Mouse (Mus musculus): ENCODE results near the gene Col4a6.

The Col4a6 gene

GRCm38 (mm10) chrX:141265986-141266385 is 207.9 kb downstream of the Col4a6 start:
- DNase-seq (ENCODE audit: low spot score in 2 of 2): no peak

GRCm38 (mm10) chrX:141249636-141250035 is 224.2 kb downstream of the Col4a6 start:
- DNase-seq (ENCODE audit: low spot score in 2 of 2): no peak

GRCm38 (mm10) chrX:141236564-141237333 is 237.1 kb downstream of the Col4a6 start:
- DNase-seq (ENCODE audit: low spot score in 2 of 2): peak in 1 of 2 experiments; percentile 20

GRCm38 (mm10) chrX:141228169-141228568 is 245.7 kb downstream of the Col4a6 start:
- DNase-seq (ENCODE audit: low spot score in 2 of 2): no peak

GRCm38 (mm10) chrX:141212802-141213201 is 261.1 kb downstream of the Col4a6 start:
- peak; percentile 33 to 58 for DNase-seq (ENCODE audit: low spot score in 2 of 2)

GRCm38 (mm10) chrX:141198993-141199392 is 274.9 kb downstream of the Col4a6 start:
- DNase-seq (ENCODE audit: low spot score in 2 of 2): no peak

- no peak for DNase-seq (ENCODE audit: low spot score in 2 of 2)
These were observed 278.8 kb downstream of the Col4a6 start for GRCm38 (mm10) chrX:141195036-141195435.

- DNase-seq (ENCODE audit: low spot score in 2 of 2): peak; percentile 41 to 55
These were observed 298.5 kb downstream of the Col4a6 start for GRCm38 (mm10) chrX:141175353-141175752.

GRCm38 (mm10) chrX:141165067-141165466 is 308.8 kb downstream of the Col4a6 start:
- DNase-seq (ENCODE audit: low spot score in 2 of 2): no peak

- DNase-seq (ENCODE audit: low spot score in 2 of 2): no peak
These were observed 313.5 kb downstream of the Col4a6 start for GRCm38 (mm10) chrX:141160371-141160770.

GRCm38 (mm10) chrX:141158160-141158559 is 315.7 kb downstream of the Col4a6 start:
- peak in 1 of 2 experiments; percentile 30 for DNase-seq (ENCODE audit: low spot score in 2 of 2)

- no peak for DNase-seq (ENCODE audit: low spot score in 2 of 2)
These were observed 316.2 kb downstream of the Col4a6 start for GRCm38 (mm10) chrX:141157626-141158025.

GRCm38 (mm10) chrX:141156696-141157095 is 317.2 kb downstream of the Col4a6 start:
- DNase-seq (ENCODE audit: low spot score in 2 of 2): no peak

GRCm38 (mm10) chrX:141151182-141151581 is 322.7 kb downstream of the Col4a6 start:
- DNase-seq (ENCODE audit: low spot score in 2 of 2): no peak

- no peak for DNase-seq (ENCODE audit: low spot score in 2 of 2)
These were observed 323.6 kb downstream of the Col4a6 start for GRCm38 (mm10) chrX:141150290-141150689.

GRCm38 (mm10) chrX:141149705-141150104 is 324.2 kb downstream of the Col4a6 start:
- no peak for DNase-seq (ENCODE audit: low spot score in 2 of 2)
